Mouse (Mus musculus) limb, embryonic 15.5 days (tissue): ENCODE results near the gene Rhd. TPM values are rescaled to one million over a fixed set of nuclear protein-coding genes. Genes with fewer than 3 reads are reported as not detected.

Source experiments
- ATAC-seq: fragments of 200-750 bp; cut with Nextera tagmentation; 2 replicates; pipeline ENCODE4 v1.8.0; 2017; ENCODE audit warnings: low read depth, moderate TSS enrichment; ENCODE audit not compliant: insufficient number of reproducible peaks, low FRiP score, low TSS enrichment
- H3K27ac ChIP-seq: fragments of 300-500 bp; sonication (generic); 2 replicates; pipeline ENCODE4 v1.5.1; 2015; ENCODE audit warnings: moderate library complexity, mild to moderate bottlenecking, inconsistent platforms
- H3K27me3 ChIP-seq: fragments of 300-500 bp; sonication (generic); 2 replicates; pipeline ENCODE4 v1.6.1; 2015; ENCODE audit warnings: inconsistent platforms
- H3K36me3 ChIP-seq: fragments of 300-500 bp; sonication (generic); 2 replicates; pipeline ENCODE4 v1.6.1; 2015; ENCODE audit warnings: inconsistent platforms
- H3K4me1 ChIP-seq: fragments of 300-500 bp; sonication (generic); 2 replicates; pipeline ENCODE4 v1.6.1; 2015; ENCODE audit warnings: inconsistent platforms
- H3K4me2 ChIP-seq: fragments of 300-500 bp; sonication (generic); 2 replicates; pipeline ENCODE4 v1.6.1; 2015; ENCODE audit warnings: mild to moderate bottlenecking, inconsistent platforms
- H3K4me3 ChIP-seq: fragments of 300-500 bp; sonication (generic); 2 replicates; pipeline ENCODE4 v1.5.1; 2015; ENCODE audit warnings: mild to moderate bottlenecking, inconsistent platforms
- H3K9ac ChIP-seq: fragments of 300-500 bp; sonication (generic); 2 replicates; pipeline ENCODE4 v1.6.1; 2015; ENCODE audit warnings: inconsistent platforms
- H3K9me3 ChIP-seq: fragments of 300-500 bp; sonication (generic); 2 replicates; pipeline ENCODE4 v1.6.1; 2016; ENCODE audit warnings: inconsistent platforms
- WGBS: fragments of 180-500 bp; shearing (Covaris S2); methylation state at CpG from one replicate; pipeline ENCODE4 v1.1.7; 2015; 5-methylcytosine and 5-hydroxymethylcytosine counted together
- polyA plus RNA-seq: library from polyadenylated mRNA; unstranded; fragments of >200 nt; fragmentation: Nextera tagmentation; extraction: Ambion mirVana; gene quantifications from 2 replicates; pipeline ENCODE4 v1.2.1, GENCODE M21; 2015

Gene Rhd
- polyA plus RNA-seq, 1 experiment from 2014 or later: 4.0 TPM

GRCm38 (mm10) chr4:134943758-134944538 is 79.6 kb downstream of the Rhd start:
- H3K27ac ChIP-seq: no peak overlapping the region
- no peak for ATAC-seq
- no peak overlapping the region for H3K4me3 ChIP-seq
- peaks cover 38% of the 10 kb centered on the region for H3K27me3 ChIP-seq
- no peaks in the 10 kb centered on the region for H3K36me3 ChIP-seq
- no peak overlapping the region for H3K9ac ChIP-seq
- H3K4me1 ChIP-seq: peaks cover 17% of the 10 kb centered on the region
- H3K9me3 ChIP-seq: no peaks in the 10 kb centered on the region
- H3K4me2 ChIP-seq: no peak overlapping the region
- 28% methylated on average over 27 of the region's 27 CpGs for WGBS

Other genes with a start within 250 kb of the Rhd start
- 4.7 and 5.6 TPM in 2 replicates for gene Man1c1, start 160.2 kb upstream of the Rhd start, polyA plus RNA-seq
- 31.8 and 33.9 TPM in 2 replicates for gene Ldlrap1, start 96.5 kb upstream of the Rhd start, polyA plus RNA-seq
- gene Maco1, start 11.2 kb upstream of the Rhd start, polyA plus RNA-seq: 39.1 and 44.7 TPM in 2 replicates
- gene Tmem50a, start 50.5 kb downstream of the Rhd start, polyA plus RNA-seq: 193 and 203 TPM in 2 replicates
- gene Rsrp1, start 59.1 kb downstream of the Rhd start, polyA plus RNA-seq: 496 and 523 TPM in 2 replicates
- 76.6 and 80.6 TPM in 2 replicates for gene Syf2, start 66.4 kb downstream of the Rhd start, polyA plus RNA-seq